Mouse (Mus musculus): ENCODE data around the gene Cdc42ep3. TPM values are rescaled to one million over a fixed set of nuclear protein-coding genes. Genes with fewer than 3 reads are reported as not detected.

The Cdc42ep3 gene
- polyA plus RNA-seq, 1 experiment from 2014 or later = 30.3 TPM

- DNase-seq (ENCODE audit: low spot score) = no peak
- Histone ChIP-seq H3K27ac (no peak overlapping the region), H3K36me3 (peaks cover 38% of the 10 kb centered on the region), H3K27me3 (ENCODE audit: low read depth, poor library complexity, severe bottlenecking) (no peaks in the 10 kb centered on the region), H3K4me1 (peaks cover 9% of the 10 kb centered on the region; the same call in 1 of the 2 replicates), H3K4me3 (no peak overlapping the region), H3K9me3 (replicated peaks) (no peaks in the 10 kb centered on the region)
- 83% methylated on average over 3 of the region's 3 CpGs for WGBS
These were observed 17.4 kb downstream of the Cdc42ep3 start for GRCm38 (mm10) chr17:79337494-79337893.

- Histone ChIP-seq H3K27ac (no peak overlapping the region), H3K27me3 (ENCODE audit: low read depth, poor library complexity, severe bottlenecking) (no peaks in the 10 kb centered on the region), H3K4me3 (no peak overlapping the region), H3K9me3 (replicated peaks) (no peaks in the 10 kb centered on the region), H3K4me1 (0 out of 2 replicates have a peak, but pooled peaks cover 3% of the 10 kb centered on the region), H3K36me3 (peaks cover 31% of the 10 kb centered on the region)
- no peak for DNase-seq (ENCODE audit: low spot score)
- 90% methylated on average over 11 of the region's 11 CpGs for WGBS
These were observed 20.2 kb downstream of the Cdc42ep3 start for GRCm38 (mm10) chr17:79334701-79335100.

- WGBS = 88% methylated on average over 9 of the region's 9 CpGs
- H3K9me3 ChIP-seq (replicated peaks) = no peaks in the 10 kb centered on the region
- no peak overlapping the region for H3K27ac ChIP-seq
- H3K4me3 ChIP-seq = no peak overlapping the region
- no peak for DNase-seq (ENCODE audit: low spot score)
- H3K4me1 ChIP-seq = 0 out of 2 replicates have a peak, but pooled peaks cover 3% of the 10 kb centered on the region
- no peaks in the 10 kb centered on the region for H3K27me3 ChIP-seq (ENCODE audit: low read depth, poor library complexity, severe bottlenecking)
- peaks cover 31% of the 10 kb centered on the region for H3K36me3 ChIP-seq
These were observed 21.2 kb downstream of the Cdc42ep3 start for GRCm38 (mm10) chr17:79333650-79334049.

- Histone ChIP-seq H3K27ac (no peak overlapping the region), H3K27me3 (ENCODE audit: low read depth, poor library complexity, severe bottlenecking) (no peaks in the 10 kb centered on the region), H3K36me3 (peaks cover 31% of the 10 kb centered on the region), H3K4me3 (no peak overlapping the region), H3K4me1 (0 out of 2 replicates have a peak, but pooled peaks cover 3% of the 10 kb centered on the region), H3K9me3 (replicated peaks) (no peaks in the 10 kb centered on the region)
- 84% methylated on average over 3 of the region's 3 CpGs for WGBS
- no peak for DNase-seq (ENCODE audit: low spot score)
These were observed 22.0 kb downstream of the Cdc42ep3 start for GRCm38 (mm10) chr17:79332864-79333263.

- Histone ChIP-seq H3K9me3 (replicated peaks) (no peaks in the 10 kb centered on the region), H3K27me3 (ENCODE audit: low read depth, poor library complexity, severe bottlenecking) (no peaks in the 10 kb centered on the region), H3K4me3 (no peak overlapping the region), H3K27ac (no peak overlapping the region), H3K4me1 (no peaks in the 10 kb centered on the region), H3K36me3 (peaks cover 15% of the 10 kb centered on the region)
- no peak for DNase-seq (ENCODE audit: low spot score)
- WGBS = 96% methylated on average over 2 of the region's 2 CpGs
These were observed 24.5 kb downstream of the Cdc42ep3 start for GRCm38 (mm10) chr17:79330397-79330796.

GRCm38 (mm10) chr17:79326868-79327376 is 28.0 kb downstream of the Cdc42ep3 start:
- Histone ChIP-seq H3K4me1 (no peaks in the 10 kb centered on the region), H3K9me3 (replicated peaks) (no peaks in the 10 kb centered on the region), H3K4me3 (no peak overlapping the region), H3K36me3 (no peaks in the 10 kb centered on the region), H3K27me3 (ENCODE audit: low read depth, poor library complexity, severe bottlenecking) (no peaks in the 10 kb centered on the region), H3K27ac (no peak overlapping the region)
- no peak for DNase-seq (ENCODE audit: low spot score)
- 89% methylated on average over 4 of the region's 4 CpGs for WGBS

- H3K36me3 ChIP-seq = no peaks in the 10 kb centered on the region
These were observed 37.7 kb downstream of the Cdc42ep3 start for GRCm38 (mm10) chr17:79317085-79317751.

GRCm38 (mm10) chr17:79315415-79316094 is 39.3 kb downstream of the Cdc42ep3 start:
- Histone ChIP-seq H3K36me3 (no peaks in the 10 kb centered on the region), H3K4me3 (no peak overlapping the region), H3K4me1 (no peaks in the 10 kb centered on the region), H3K9me3 (replicated peaks) (no peaks in the 10 kb centered on the region), H3K27ac (no peak overlapping the region), H3K27me3 (ENCODE audit: low read depth, poor library complexity, severe bottlenecking) (no peaks in the 10 kb centered on the region)
- DNase-seq (ENCODE audit: low spot score) = no peak
- 91% methylated on average over 4 of the region's 4 CpGs for WGBS

More at GRCm38 (mm10) chr17:79317085-79317751, 37.7 kb downstream of the Cdc42ep3 start:
- no peaks in the 10 kb centered on the region for H3K27me3 ChIP-seq (ENCODE audit: low read depth, poor library complexity, severe bottlenecking)
- no peak for DNase-seq (ENCODE audit: low spot score)
- no peaks in the 10 kb centered on the region for H3K9me3 ChIP-seq (replicated peaks)
- no peak overlapping the region for H3K4me3 ChIP-seq
- H3K27ac ChIP-seq = no peak overlapping the region
- H3K4me1 ChIP-seq = no peaks in the 10 kb centered on the region
- WGBS = 81% methylated on average over 12 of the region's 12 CpGs

GRCm38 (mm10) chr17:79310465-79310864 is 44.4 kb downstream of the Cdc42ep3 start:
- Histone ChIP-seq H3K4me3 (no peak overlapping the region), H3K27me3 (ENCODE audit: low read depth, poor library complexity, severe bottlenecking) (no peaks in the 10 kb centered on the region), H3K9me3 (replicated peaks) (no peaks in the 10 kb centered on the region), H3K27ac (no peak overlapping the region), H3K36me3 (no peaks in the 10 kb centered on the region), H3K4me1 (no peaks in the 10 kb centered on the region)
- no peak for DNase-seq (ENCODE audit: low spot score)
- WGBS = 92% methylated on average over 1 of the region's 1 CpGs

- Histone ChIP-seq H3K9me3 (replicated peaks) (no peaks in the 10 kb centered on the region), H3K4me1 (no peaks in the 10 kb centered on the region), H3K36me3 (no peaks in the 10 kb centered on the region), H3K27me3 (ENCODE audit: low read depth, poor library complexity, severe bottlenecking) (no peaks in the 10 kb centered on the region), H3K4me3 (no peak overlapping the region), H3K27ac (no peak overlapping the region)
- 94% methylated on average over 1 of the region's 1 CpGs for WGBS
- no peak for DNase-seq (ENCODE audit: low spot score)
These were observed 45.4 kb downstream of the Cdc42ep3 start for GRCm38 (mm10) chr17:79309506-79309905.

- 92% methylated on average over 7 of the region's 7 CpGs for WGBS
- Histone ChIP-seq H3K9me3 (replicated peaks) (no peaks in the 10 kb centered on the region), H3K4me1 (no peaks in the 10 kb centered on the region), H3K36me3 (no peaks in the 10 kb centered on the region), H3K27me3 (ENCODE audit: low read depth, poor library complexity, severe bottlenecking) (no peaks in the 10 kb centered on the region), H3K27ac (no peak overlapping the region), H3K4me3 (no peak overlapping the region)
- DNase-seq (ENCODE audit: low spot score) = no peak
These were observed 49.2 kb downstream of the Cdc42ep3 start for GRCm38 (mm10) chr17:79305644-79306043.

GRCm38 (mm10) chr17:79303744-79304497 is 51.0 kb downstream of the Cdc42ep3 start:
- no peaks in the 10 kb centered on the region for H3K9me3 ChIP-seq (replicated peaks)
- no peaks in the 10 kb centered on the region for H3K27me3 ChIP-seq (ENCODE audit: low read depth, poor library complexity, severe bottlenecking)
- WGBS = 91% methylated on average over 17 of the region's 17 CpGs
- no peak overlapping the region for H3K4me3 ChIP-seq
- no peak for DNase-seq (ENCODE audit: low spot score)
- H3K27ac ChIP-seq = no peak overlapping the region
- H3K4me1 ChIP-seq = no peaks in the 10 kb centered on the region
- no peaks in the 10 kb centered on the region for H3K36me3 ChIP-seq

GRCm38 (mm10) chr17:79303238-79303637 is 51.7 kb downstream of the Cdc42ep3 start:
- 93% methylated on average over 3 of the region's 3 CpGs for WGBS
- Histone ChIP-seq H3K4me1 (no peaks in the 10 kb centered on the region), H3K9me3 (replicated peaks) (no peaks in the 10 kb centered on the region), H3K36me3 (no peaks in the 10 kb centered on the region), H3K27ac (no peak overlapping the region), H3K4me3 (no peak overlapping the region), H3K27me3 (ENCODE audit: low read depth, poor library complexity, severe bottlenecking) (no peaks in the 10 kb centered on the region)
- DNase-seq (ENCODE audit: low spot score) = no peak
